Mouse (Mus musculus) CD4-positive helper T cell, adult 2 months (primary cell): Measurements from ENCODE around the gene Ms4a10.

Source experiments
- DNase-seq: peaks from one replicate; pipeline ENCODE4 v3.0.0-alpha.2; 2012; ENCODE audit warnings: low read depth, missing footprints, low spot score

Gene Ms4a10

DNA sequence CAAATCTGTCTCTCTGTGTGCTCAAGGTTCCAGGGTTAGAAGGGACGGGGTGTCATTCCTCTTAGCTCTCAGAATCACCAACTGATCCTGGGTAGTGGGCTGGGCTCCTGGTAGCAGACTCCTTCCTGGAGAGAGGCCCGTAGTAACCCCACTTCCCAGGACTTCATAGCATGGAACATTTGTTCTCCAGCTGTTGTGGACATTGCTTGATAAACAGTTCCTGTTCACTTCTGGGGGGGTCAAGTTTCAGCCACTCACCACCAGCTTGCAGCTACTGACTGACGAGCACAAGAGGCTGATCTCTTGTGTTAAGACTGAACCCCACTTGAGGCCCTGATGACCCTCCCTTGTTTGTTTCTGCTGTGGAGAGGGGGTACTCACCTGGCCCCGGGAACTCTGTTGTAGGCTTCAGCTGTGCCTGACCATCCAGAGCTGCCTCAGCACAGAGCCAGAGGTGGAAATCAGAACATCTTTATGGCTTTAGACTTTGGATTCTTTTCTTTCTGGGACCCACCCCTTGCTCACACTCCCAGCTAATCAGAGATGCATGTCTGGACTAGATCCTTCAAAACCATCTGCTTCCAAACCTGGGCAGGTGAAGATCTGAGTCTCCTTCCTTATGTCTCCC is at the start of gene Ms4a10:
Gene Ms4a10, minus strand, starts transcription at position 433 of the 628 bp plus-strand sequence.
- DNase-seq: no peak

GRCm38 (mm10) chr19:11022382-11022781 is 47.9 kb upstream of the Ms4a10 start:
- DNase-seq: no peak

DNA sequence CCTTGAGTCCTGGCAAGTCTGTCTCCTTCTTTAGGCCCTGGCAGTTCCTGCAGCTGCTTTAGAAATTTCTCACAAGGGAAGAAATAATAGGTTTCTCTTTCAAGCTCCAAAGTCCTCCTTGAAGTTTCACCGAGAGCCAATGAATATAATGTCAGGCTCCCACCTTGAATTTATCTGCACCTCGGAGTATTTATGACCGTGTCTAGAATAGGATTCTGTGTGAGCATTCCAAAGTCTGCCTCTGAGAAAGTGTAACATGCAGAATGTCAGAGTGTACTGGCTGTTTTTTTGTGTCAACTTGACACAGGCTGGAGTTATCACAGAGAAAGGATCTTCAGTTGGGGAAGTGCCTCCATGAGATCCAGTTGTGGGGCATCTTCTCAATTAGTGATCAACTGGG is 43.4 kb upstream of the Ms4a10 start, which contains the start of gene Ms4a18:
Gene Ms4a18, minus strand, starts transcription at position 141 of the 400 bp plus-strand sequence.
- DNase-seq: no peak

GRCm38 (mm10) chr19:11017251-11017650 is 42.8 kb upstream of the Ms4a10 start:
- DNase-seq: no peak

DNA sequence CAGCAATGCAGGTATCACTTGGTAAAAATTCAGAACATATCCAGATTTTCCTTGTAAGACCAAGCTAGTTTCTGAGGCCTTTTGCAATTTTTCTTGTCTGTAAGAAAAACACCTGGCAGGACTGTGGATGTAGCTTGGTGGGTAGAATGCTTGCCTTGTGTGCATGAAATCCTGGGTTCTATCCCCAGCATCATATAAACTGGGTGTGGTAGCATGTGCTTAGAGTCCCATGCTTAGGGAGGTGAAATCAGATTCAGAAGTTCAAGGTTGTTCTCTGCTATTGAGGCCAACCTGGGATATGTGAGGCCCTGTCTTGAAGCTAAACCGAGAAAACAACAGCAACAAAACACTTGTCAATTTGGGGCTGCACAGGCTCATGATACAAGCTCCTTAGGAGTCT is 41.5 kb upstream of the Ms4a10 start:
- DNase-seq: no peak

DNA sequence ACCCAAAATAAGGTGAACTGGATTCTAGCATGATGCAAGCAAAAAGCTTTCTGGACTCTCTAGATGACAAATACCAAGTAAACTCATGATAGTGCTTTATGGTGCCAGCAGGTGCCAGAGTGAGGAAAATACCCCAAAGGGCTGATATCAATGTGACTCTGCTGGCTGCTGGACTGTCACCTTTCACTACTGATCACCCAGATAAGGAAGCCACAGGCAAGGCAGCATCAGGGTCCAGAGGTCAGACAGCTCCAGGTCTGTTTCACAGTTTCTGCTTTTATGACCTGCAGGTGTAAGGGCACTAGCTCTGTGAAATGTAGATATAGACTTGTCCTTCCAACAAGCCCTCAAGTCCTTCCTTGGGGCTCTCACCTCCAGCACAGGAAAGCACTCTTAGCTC is 41.0 kb upstream of the Ms4a10 start:
- no peak for DNase-seq

- DNase-seq: no peak
Observed at GRCm38 (mm10) chr19:10993150-10993549, 18.7 kb upstream of the Ms4a10 start, which contains the start of gene Ms4a15. Ms4a15 (minus strand) TSS chr19:10993250.

DNA sequence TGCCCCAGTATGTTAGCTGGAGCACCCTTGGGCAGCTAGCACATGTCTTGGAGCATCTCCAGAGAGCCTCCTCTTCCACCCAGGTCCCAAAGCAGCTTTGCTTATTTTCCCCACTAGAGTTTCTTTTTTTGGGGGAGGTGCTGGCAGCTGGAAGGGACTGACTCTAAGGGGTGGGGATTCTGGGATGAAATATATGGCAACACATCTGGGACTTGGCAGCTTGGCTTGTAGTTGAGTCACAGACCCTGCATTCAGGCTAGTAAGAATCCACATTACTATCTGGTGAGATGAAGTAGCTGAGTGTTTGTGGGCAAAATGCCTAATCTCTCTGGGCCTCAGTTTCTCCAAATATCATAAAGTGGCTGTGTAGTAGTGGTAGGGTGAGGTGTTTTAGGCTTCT is 17.4 kb upstream of the Ms4a10 start:
- DNase-seq: no peak

- DNase-seq: no peak
Observed at GRCm38 (mm10) chr19:10990751-10991150, 16.3 kb upstream of the Ms4a10 start.

- no peak for DNase-seq
Observed at GRCm38 (mm10) chr19:10988563-10988962, 14.1 kb upstream of the Ms4a10 start.

DNA sequence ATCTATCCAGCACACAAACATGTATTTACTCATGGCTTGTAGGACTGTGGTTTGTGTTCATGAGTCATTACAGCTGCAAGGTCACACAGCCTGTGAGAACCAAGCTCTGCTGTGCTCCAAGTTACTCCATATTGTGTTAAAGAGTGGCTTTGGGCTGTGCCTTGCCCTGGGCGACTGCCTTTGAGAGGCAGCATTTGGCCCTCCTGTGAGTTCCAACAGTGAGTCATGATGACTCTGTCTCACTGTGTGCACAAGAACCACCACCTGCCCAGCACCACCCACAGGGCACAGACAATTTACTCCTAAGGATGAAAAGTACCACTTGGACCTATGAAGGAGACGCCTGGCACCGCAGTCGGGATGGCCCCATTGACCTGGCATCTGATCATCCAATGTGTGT is 11.4 kb upstream of the Ms4a10 start:
- no peak for DNase-seq

GRCm38 (mm10) chr19:10984551-10984950 is 10.1 kb upstream of the Ms4a10 start:
- DNase-seq: no peak

- DNase-seq: no peak
Observed at GRCm38 (mm10) chr19:10983146-10983545, 8.7 kb upstream of the Ms4a10 start.

GRCm38 (mm10) chr19:10980210-10980609 is 5.7 kb upstream of the Ms4a10 start:
- no peak for DNase-seq

- DNase-seq: peak; percentile 90
Observed at GRCm38 (mm10) chr19:10979184-10980168, 5.0 kb upstream of the Ms4a10 start.

- peak; percentile 23 for DNase-seq
Observed at GRCm38 (mm10) chr19:10976318-10976717, 1.8 kb upstream of the Ms4a10 start.

GRCm38 (mm10) chr19:10975187-10975586 is 717 bp upstream of the Ms4a10 start:
- DNase-seq: no peak

GRCm38 (mm10) chr19:10973187-10973586 is 1.3 kb downstream of the Ms4a10 start:
- DNase-seq: no peak

- no peak for DNase-seq
Observed at GRCm38 (mm10) chr19:10972660-10973059, 1.8 kb downstream of the Ms4a10 start.

- DNase-seq: no peak
Observed at GRCm38 (mm10) chr19:10970457-10970856, 4.0 kb downstream of the Ms4a10 start.

DNA sequence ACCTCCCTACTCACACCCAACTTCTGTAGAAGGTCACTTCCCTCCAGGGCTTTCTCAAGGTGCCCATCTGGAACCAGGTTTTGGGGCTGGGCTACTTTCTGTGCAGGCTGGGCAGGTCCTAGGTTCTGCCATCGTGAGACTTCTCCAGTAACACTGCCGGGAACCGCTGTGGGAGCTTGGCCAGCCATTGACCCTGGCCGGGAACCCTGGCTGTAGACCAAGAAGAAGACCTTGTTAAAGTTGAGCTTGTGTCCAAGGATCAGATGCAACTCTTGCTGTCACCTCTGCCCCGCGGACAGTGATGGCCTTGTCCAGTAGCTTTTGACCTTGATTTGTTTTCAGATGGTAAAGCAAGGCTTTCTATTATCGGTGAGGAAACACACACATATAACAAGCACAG is 5.9 kb downstream of the Ms4a10 start:
- DNase-seq: no peak

- no peak for DNase-seq
Observed at GRCm38 (mm10) chr19:10965721-10966120, 8.7 kb downstream of the Ms4a10 start.

GRCm38 (mm10) chr19:10959978-10960346 is 14.5 kb downstream of the Ms4a10 start:
- DNase-seq: no peak
